Mouse (Mus musculus): ENCODE measurements around the gene Fer.

DNA sequence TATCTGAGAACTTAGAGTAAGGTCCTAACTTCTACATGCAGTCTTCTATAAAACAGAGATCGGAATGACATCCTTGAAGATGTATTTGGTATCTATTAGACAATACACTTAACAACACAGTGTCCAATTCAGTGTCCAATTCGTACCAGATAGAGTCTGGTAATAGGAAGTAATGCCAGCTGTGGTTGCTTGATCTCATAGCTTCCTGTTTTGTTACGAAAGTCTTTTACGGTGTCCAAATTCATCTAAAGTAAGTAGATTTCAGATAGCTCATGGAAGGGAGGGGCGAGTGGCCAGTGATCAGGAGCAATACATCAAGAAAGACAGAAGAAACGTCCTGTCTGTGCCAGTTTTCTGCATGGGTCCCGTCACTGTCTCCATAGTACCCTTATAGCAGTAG, 36.1 kb upstream of the Fer start:
- TF ChIP-seq CTCF (IDR thresholded peaks at IDR 0.05; ENCODE audit: borderline replicate concordance, insufficient read depth, low read length): no peak
- TF ChIP-seq POLR2A (IDR thresholded peaks at IDR 0.05; ENCODE audit: low read depth, low read length): no peak
